Mouse (Mus musculus): ENCODE data around the gene Slc22a15. TPM values are rescaled to one million over a fixed set of nuclear protein-coding genes. Genes with fewer than 3 reads are reported as not detected.

The Slc22a15 gene
- polyA plus RNA-seq, 1 experiment from 2014 or later: 5.1 TPM

DNA sequence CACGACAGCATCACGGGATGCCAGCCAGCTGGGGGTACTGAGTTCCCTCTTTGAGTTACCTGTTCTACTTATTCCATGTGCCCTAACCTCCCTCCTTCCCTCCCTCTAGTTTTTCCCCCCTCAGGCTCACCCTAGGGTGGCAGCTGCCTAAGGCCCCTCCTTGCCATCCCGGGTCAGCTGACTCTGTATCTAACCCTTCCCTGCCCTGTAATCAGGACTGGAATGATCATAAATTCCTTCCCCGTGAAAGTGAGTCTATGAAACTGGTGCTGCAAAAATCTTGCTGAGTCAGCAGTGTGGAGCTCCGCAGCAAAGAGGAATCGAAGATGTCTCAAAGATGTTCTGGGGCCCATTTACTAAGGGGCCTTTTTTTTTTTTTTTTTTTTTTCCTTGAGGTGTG lies 72.9 kb downstream of the Slc22a15 start:
- Histone ChIP-seq H3K4me2 (no peak overlapping the region), H3K9me3 (ENCODE audit: low read depth, low read length) (no peaks in the 10 kb centered on the region), H3K36me3 (ENCODE audit: insufficient read depth) (no peaks in the 10 kb centered on the region), H3K27ac (ENCODE audit: low read depth) (no peak overlapping the region), H3K27me3 (ENCODE audit: insufficient read depth, low read length) (no peaks in the 10 kb centered on the region), H3K4me3 (ENCODE audit: low read depth, low read length) (no peak overlapping the region), H3K4me1 (ENCODE audit: insufficient read depth) (no peaks in the 10 kb centered on the region), H3K9ac (no peak overlapping the region)
- no peak for ATAC-seq (ENCODE audit: insufficient read depth)
- 63% methylated on average over 6 of the region's 6 CpGs for WGBS
- TF ChIP-seq CTCF (IDR thresholded peaks at IDR 0.05; ENCODE audit: low read depth): no peak
- DNase-seq: no peak

DNA sequence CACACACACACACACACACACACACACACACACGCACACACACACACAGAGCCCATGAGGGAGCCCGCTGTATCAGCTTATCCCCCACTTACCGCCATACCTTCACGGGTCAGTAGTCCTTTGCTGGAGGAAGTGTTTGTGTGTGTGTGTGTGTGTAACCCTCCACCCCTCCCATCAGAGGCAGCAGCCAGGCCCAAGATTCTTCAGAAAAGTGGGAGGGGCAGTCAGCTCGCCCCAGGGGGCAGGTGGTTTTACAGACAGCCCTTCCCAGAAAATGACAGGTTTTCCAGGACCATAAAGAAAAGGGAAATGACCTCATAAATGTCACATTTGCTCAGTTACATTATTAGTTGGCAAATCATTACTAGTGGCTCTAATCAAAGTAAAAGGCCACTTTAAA lies 75.4 kb downstream of the Slc22a15 start, which contains the start of gene Mab21l3:
Mab21l3 (minus strand) TSS at position 144 of the 400 bp plus-strand sequence.
- no peaks in the 10 kb centered on the region for H3K27me3 ChIP-seq (ENCODE audit: insufficient read depth, low read length)
- 78% methylated on average over 5 of the region's 5 CpGs for WGBS
- no peak within 1 kb of the TSS for H3K27ac ChIP-seq (ENCODE audit: low read depth)
- H3K36me3 ChIP-seq (ENCODE audit: insufficient read depth): no peaks in the 10 kb centered on the region
- no peak within 1 kb of the TSS for H3K4me2 ChIP-seq
- ATAC-seq (ENCODE audit: insufficient read depth) (no peak), DNase-seq (no peak)
- H3K9me3 ChIP-seq (ENCODE audit: low read depth, low read length): no peaks in the 10 kb centered on the region
- TF ChIP-seq CTCF (IDR thresholded peaks at IDR 0.05; ENCODE audit: low read depth): no peak
- no peaks in the 10 kb centered on the region for H3K4me1 ChIP-seq (ENCODE audit: insufficient read depth)
- no peak within 1 kb of the TSS for H3K4me3 ChIP-seq (ENCODE audit: low read depth, low read length)
- H3K9ac ChIP-seq: no peak within 1 kb of the TSS

DNA sequence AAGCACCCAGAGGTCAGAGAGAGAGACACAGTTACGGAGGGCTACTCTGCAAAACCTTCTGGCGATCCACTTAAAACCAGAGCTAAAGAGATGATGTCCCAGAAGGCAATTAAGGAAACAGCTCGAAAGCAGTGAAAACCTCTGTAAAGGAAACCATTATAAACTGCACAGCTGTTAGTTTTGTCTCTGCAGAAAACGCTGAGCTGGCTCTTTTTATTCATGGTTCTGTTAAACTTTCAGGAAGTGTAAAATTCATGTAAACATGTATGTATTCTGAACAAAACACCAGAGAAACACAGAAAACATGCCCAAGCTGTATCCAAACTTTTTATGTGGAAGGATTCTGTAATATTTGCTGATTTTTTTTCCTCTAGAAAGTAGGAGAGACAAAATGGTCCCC lies 78.2 kb downstream of the Slc22a15 start:
- ATAC-seq (ENCODE audit: insufficient read depth): no peak
- no peaks in the 10 kb centered on the region for H3K27me3 ChIP-seq (ENCODE audit: insufficient read depth, low read length)
- TF ChIP-seq CTCF (IDR thresholded peaks at IDR 0.05; ENCODE audit: low read depth): no peak
- 66% methylated on average over 4 of the region's 4 CpGs for WGBS
- peak; percentile 16 for DNase-seq
- no peak overlapping the region for H3K9ac ChIP-seq
- H3K4me3 ChIP-seq (ENCODE audit: low read depth, low read length): no peak overlapping the region
- H3K4me1 ChIP-seq (ENCODE audit: insufficient read depth): no peaks in the 10 kb centered on the region
- H3K4me2 ChIP-seq: no peak overlapping the region
- H3K36me3 ChIP-seq (ENCODE audit: insufficient read depth): no peaks in the 10 kb centered on the region
- H3K27ac ChIP-seq (ENCODE audit: low read depth): no peak overlapping the region
- no peaks in the 10 kb centered on the region for H3K9me3 ChIP-seq (ENCODE audit: low read depth, low read length)

DNA sequence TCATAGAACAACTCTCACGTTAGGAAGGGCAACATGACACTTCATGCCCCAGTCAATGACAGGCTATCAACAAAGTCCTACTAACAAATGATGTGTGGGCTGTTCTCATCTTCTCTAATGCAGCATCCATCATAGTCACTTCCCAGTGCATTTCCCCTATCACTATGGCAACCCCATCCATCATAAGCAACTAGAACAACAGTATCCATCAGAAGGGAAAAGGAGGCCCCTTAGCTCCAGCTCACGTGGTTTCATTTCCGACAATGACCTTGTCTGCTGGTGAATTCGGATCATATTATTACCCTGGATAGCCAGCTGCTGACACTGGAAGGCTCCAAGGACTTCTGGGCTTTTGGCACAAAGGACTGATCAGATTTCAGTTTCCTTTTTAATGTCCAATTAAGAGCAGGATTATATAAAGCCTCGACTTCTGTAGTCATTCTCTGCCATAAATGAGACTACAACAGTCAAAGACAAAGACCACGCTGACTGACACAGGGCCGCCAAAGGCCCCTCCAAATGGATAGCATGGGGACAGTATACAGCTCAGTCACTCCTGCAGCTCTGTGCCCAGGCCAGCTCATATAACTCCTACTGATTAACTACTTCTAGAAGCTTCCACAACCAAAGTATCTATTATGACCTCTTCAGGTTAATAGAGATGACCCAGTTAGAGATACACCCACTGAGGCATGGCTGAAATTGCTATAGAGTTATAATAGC lies 81.7 kb downstream of the Slc22a15 start:
- TF ChIP-seq CTCF (IDR thresholded peaks at IDR 0.05; ENCODE audit: low read depth): no peak
- Histone ChIP-seq H3K4me3 (ENCODE audit: low read depth, low read length) (no peak overlapping the region), H3K9me3 (ENCODE audit: low read depth, low read length) (no peaks in the 10 kb centered on the region), H3K4me2 (no peak overlapping the region), H3K36me3 (ENCODE audit: insufficient read depth) (no peaks in the 10 kb centered on the region), H3K9ac (no peak overlapping the region), H3K27me3 (ENCODE audit: insufficient read depth, low read length) (no peaks in the 10 kb centered on the region), H3K4me1 (ENCODE audit: insufficient read depth) (no peaks in the 10 kb centered on the region), H3K27ac (ENCODE audit: low read depth) (no peak overlapping the region)
- WGBS: 54% methylated on average over 7 of the region's 7 CpGs
- DNase-seq: no peak
- no peak for ATAC-seq (ENCODE audit: insufficient read depth)

DNA sequence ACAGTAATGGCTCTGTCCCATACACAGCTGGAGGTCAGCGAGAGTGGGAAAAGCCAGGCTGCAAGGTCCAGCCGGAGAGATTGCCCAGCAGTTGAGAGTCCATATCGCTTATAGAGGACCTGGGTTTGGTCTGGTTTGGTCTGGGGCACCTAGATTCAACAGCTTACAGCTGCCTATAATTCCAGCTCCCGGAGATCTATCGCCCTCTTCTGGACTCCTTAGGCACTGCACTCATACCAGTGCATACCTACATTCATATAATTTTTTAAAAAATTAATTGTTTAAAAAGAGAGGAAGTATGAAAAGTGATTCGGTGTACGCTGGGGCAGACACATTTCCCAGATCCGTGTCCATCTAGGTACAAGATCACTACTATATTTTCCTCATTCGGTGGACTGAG lies 84.9 kb downstream of the Slc22a15 start:
- Histone ChIP-seq H3K27ac (ENCODE audit: low read depth) (no peak overlapping the region), H3K36me3 (ENCODE audit: insufficient read depth) (no peaks in the 10 kb centered on the region), H3K9me3 (ENCODE audit: low read depth, low read length) (no peaks in the 10 kb centered on the region), H3K27me3 (ENCODE audit: insufficient read depth, low read length) (no peaks in the 10 kb centered on the region), H3K4me2 (no peak overlapping the region), H3K4me1 (ENCODE audit: insufficient read depth) (0 out of 2 replicates have a peak, but pooled peaks cover 5% of the 10 kb centered on the region), H3K4me3 (ENCODE audit: low read depth, low read length) (no peak overlapping the region), H3K9ac (no peak overlapping the region)
- WGBS: 87% methylated on average over 9 of the region's 9 CpGs
- no peak for ATAC-seq (ENCODE audit: insufficient read depth)
- DNase-seq: no peak
- TF ChIP-seq CTCF (IDR thresholded peaks at IDR 0.05; ENCODE audit: low read depth): peak; percentile 10; the same call in 1 of the 2 replicates

DNA sequence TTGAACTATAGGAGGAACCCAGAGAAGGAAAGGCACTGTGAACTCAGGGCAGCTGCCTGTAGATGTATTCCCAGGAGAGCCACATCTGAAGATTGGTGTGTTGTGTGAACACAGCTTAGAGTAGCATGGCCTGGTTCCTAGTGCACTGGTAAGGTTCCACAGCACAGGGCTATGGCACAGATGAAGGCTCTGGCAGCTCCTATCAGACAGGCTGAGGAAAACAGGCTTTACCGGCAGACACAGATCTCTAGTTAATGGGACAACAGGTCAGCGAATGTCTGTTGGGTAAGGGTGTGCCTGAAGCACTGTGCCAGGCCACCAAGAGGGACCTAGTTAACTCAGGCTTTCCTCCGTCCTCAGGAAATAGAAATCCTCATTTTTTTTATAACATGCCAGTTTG lies 87.3 kb downstream of the Slc22a15 start:
- TF ChIP-seq CTCF (IDR thresholded peaks at IDR 0.05; ENCODE audit: low read depth): no peak
- Histone ChIP-seq H3K9ac (no peak overlapping the region), H3K27ac (ENCODE audit: low read depth) (no peak overlapping the region), H3K9me3 (ENCODE audit: low read depth, low read length) (no peaks in the 10 kb centered on the region), H3K27me3 (ENCODE audit: insufficient read depth, low read length) (no peaks in the 10 kb centered on the region), H3K36me3 (ENCODE audit: insufficient read depth) (no peaks in the 10 kb centered on the region), H3K4me2 (no peak overlapping the region), H3K4me3 (ENCODE audit: low read depth, low read length) (no peak overlapping the region), H3K4me1 (ENCODE audit: insufficient read depth) (0 out of 2 replicates have a peak, but pooled peaks cover 6% of the 10 kb centered on the region)
- 75% methylated on average over 3 of the region's 3 CpGs for WGBS
- ATAC-seq (ENCODE audit: insufficient read depth) (no peak), DNase-seq (no peak)

DNA sequence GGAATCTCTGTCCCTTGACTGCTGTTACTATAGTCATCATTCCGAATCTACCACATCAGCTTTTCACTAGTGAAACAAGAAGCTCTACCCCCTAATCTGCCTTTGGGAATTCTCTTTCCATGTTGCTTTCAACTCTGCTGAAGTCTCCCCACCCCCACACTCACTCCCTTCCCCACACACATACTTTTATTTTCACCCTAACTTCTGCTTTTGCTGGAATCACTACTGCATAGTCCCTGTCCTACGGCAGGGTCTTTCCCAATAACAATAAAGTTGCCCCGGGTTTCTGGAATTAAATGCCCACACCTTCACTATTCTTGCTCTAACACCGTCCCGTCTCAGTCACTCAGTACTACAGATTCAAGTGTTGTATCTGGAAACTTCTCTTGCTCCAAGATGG lies 87.7 kb downstream of the Slc22a15 start:
- ATAC-seq (ENCODE audit: insufficient read depth) (0 out of 2 replicates have a peak, but pooled peaks have one; percentile 3), DNase-seq (no peak)
- Histone ChIP-seq H3K27me3 (ENCODE audit: insufficient read depth, low read length) (no peaks in the 10 kb centered on the region), H3K9ac (no peak overlapping the region), H3K36me3 (ENCODE audit: insufficient read depth) (no peaks in the 10 kb centered on the region), H3K4me2 (peak overlapping the region; percentile 58), H3K4me3 (ENCODE audit: low read depth, low read length) (peak overlapping the region; percentile 20; the same call in 1 of the 2 replicates), H3K4me1 (ENCODE audit: insufficient read depth) (0 out of 2 replicates have a peak, but pooled peaks cover 11% of the 10 kb centered on the region), H3K27ac (ENCODE audit: low read depth) (no peak overlapping the region), H3K9me3 (ENCODE audit: low read depth, low read length) (no peaks in the 10 kb centered on the region)
- WGBS: 72% methylated on average over 5 of the region's 5 CpGs
- no peak for TF ChIP-seq CTCF (IDR thresholded peaks at IDR 0.05; ENCODE audit: low read depth)

Data from lung, embryonic 14.5 days (tissue).